Mouse (Mus musculus) lung, postnatal 0 days (tissue): ENCODE results near the gene Hist1h2bc.
"Not testable (repeated sequence)": the region's sequence is repeated elsewhere in the genome, so short reads cannot be mapped to it uniquely, and the experiment has no call there.

Experiments used
- CTCF ChIP-seq: IDR thresholded peaks from 2 replicates; pipeline ENCODE4 v1.5.1; 2016; ENCODE audit warnings: antibody characterized with exemption, mild to moderate bottlenecking
- EP300 ChIP-seq: IDR thresholded peaks from 2 replicates; pipeline ENCODE4 v1.6.1; 2016; ENCODE audit warnings: antibody characterized with exemption, mild to moderate bottlenecking, control low read depth

- TF ChIP-seq CTCF, EP300: not testable (repeated sequence)
Measured at GRCm38 (mm10) chr13:23702801-23703200, 18.8 kb downstream of the Hist1h2bc start.
